Mouse (Mus musculus) heart, postnatal 0 days (tissue): Measurements from ENCODE around the gene Pcf11. TPM values are rescaled to one million over a fixed set of nuclear protein-coding genes. Genes with fewer than 3 reads are reported as not detected.

Experiments
- ATAC-seq: fragments of 200-750 bp; cut with Nextera tagmentation; 2 replicates; pipeline ENCODE4 v1.8.0; 2017; ENCODE audit warnings: low read depth, moderate number of reproducible peaks, moderate library complexity; ENCODE audit not compliant: insufficient read depth
- DNase-seq: peaks from one replicate; pipeline ENCODE4 v3.0.0-alpha.2; 2016; ENCODE audit warnings: low spot score
- H3K27ac ChIP-seq: fragments of 300-500 bp; sonication (generic); 2 replicates; pipeline ENCODE4 v1.5.1; 2014; ENCODE audit warnings: low read depth, mild to moderate bottlenecking
- H3K27me3 ChIP-seq: fragments of 300-500 bp; sonication (generic); 2 replicates; pipeline ENCODE4 v1.6.1; 2014; ENCODE audit warnings: low read length, mixed read lengths; ENCODE audit not compliant: control insufficient read depth, insufficient read depth
- H3K36me3 ChIP-seq: fragments of 300-500 bp; sonication (generic); replicated peaks from 2 replicates; pipeline ENCODE4 v1.6.1; 2014; ENCODE audit warnings: low read length, mixed read lengths; ENCODE audit not compliant: control insufficient read depth, insufficient read depth
- H3K4me1 ChIP-seq: fragments of 300-500 bp; sonication (generic); 2 replicates; pipeline ENCODE4 v1.6.1; 2014; ENCODE audit warnings: antibody characterized with exemption; ENCODE audit not compliant: control insufficient read depth, insufficient read depth
- H3K4me2 ChIP-seq: fragments of 300-500 bp; sonication (generic); 2 replicates; pipeline ENCODE4 v1.6.1; 2014; ENCODE audit warnings: low read depth, mild to moderate bottlenecking, low read length, moderate library complexity
- H3K4me3 ChIP-seq: fragments of 300-500 bp; sonication (generic); 2 replicates; pipeline ENCODE4 v1.5.1; 2014; ENCODE audit warnings: low read depth, low read length
- H3K9ac ChIP-seq: fragments of 300-500 bp; sonication (generic); replicated peaks from 2 replicates; pipeline ENCODE4 v1.6.1; 2014; ENCODE audit warnings: low read depth, low read length, mixed read lengths
- H3K9me3 ChIP-seq: fragments of 300-500 bp; sonication (generic); replicated peaks from 2 replicates; pipeline ENCODE4 v1.6.1; 2016; ENCODE audit warnings: low read length; ENCODE audit not compliant: control insufficient read depth
- CTCF ChIP-seq: IDR thresholded peaks from 2 replicates; pipeline ENCODE4 v1.5.1; 2016; ENCODE audit warnings: antibody characterized with exemption, control low read depth, low read depth
- EP300 ChIP-seq: IDR thresholded peaks from 2 replicates; pipeline ENCODE4 v1.6.1; 2016; ENCODE audit warnings: antibody characterized with exemption, low read depth
- WGBS: fragments of 180-500 bp; shearing (Covaris S2); extraction: QIAGEN DNeasy Blood & Tissue Kit; methylation state at CpG from one replicate; pipeline ENCODE4 v1.1.7; 2014; 5-methylcytosine and 5-hydroxymethylcytosine counted together
- polyA plus RNA-seq: library from polyadenylated mRNA; unstranded; fragments of >200 nt; fragmentation: Nextera tagmentation; extraction: Ambion mirVana; gene quantifications from 2 replicates; pipeline ENCODE4 v1.2.1, GENCODE M21; 2015
- total RNA-seq: library from RNA; depleted of rRNA; stranded (reverse); fragments of >200 nt; gene quantifications from 2 replicates; pipeline ENCODE4 v1.2.3, GENCODE M21; 2014; ENCODE audit warnings: low replicate concordance

The Pcf11 gene
- total and polyA plus RNA-seq, 2 experiments from 2014 or later, result 9.6 to 10.6 TPM

DNA sequence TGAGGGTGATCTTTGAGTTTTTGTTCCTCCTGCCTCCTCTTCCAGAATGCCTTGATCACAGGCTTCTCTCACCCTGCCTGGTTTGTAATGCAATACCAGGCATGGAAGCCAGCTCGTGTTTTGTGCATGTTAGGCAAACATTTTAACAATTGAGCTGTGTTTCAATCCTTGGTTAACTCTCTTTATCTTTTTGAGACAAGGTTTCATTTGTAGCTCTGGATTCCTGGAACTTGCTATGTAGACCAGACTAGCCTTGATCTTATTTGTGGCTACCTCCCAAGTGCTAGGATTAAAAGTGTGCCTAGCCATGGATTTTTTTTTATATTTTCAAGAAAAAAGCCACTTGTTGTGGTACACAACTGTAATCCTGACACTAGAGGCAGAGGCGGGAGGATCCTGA lies 35.8 kb upstream of the Pcf11 start:
- WGBS, result 63% methylated on average over 2 of the region's 2 CpGs
- DNase-seq, result no peak
- no peaks in the 10 kb centered on the region for H3K36me3 ChIP-seq
- H3K4me1 ChIP-seq, result no peaks in the 10 kb centered on the region
- H3K4me3 ChIP-seq, result no peak overlapping the region
- H3K27me3 ChIP-seq, result no peaks in the 10 kb centered on the region
- H3K4me2 ChIP-seq, result no peak overlapping the region
- no peak overlapping the region for H3K27ac ChIP-seq
- no peak overlapping the region for H3K9ac ChIP-seq
- TF ChIP-seq EP300 (no peak), CTCF (no peak)
- H3K9me3 ChIP-seq, result no peaks in the 10 kb centered on the region
- ATAC-seq, result no peak

DNA sequence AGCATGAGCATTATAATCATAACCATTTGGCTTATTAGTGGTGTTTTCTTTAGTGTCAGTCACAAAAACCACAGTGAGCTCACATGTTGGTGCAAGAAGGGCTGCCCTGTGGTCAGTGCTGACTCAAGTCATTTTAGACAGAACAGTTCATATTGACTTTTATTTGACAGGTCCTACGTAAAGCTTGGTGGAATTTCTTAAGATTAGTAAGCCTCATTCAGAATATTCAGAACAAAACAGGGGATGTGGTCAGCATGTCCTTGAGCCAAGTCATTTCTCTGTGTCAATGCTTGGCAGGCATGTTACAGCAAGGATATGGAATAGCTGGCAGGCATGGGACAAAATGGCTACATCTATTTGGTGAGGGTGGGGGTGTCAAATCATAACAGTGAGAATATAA lies 33.9 kb upstream of the Pcf11 start:
- TF ChIP-seq EP300, result no peak
- no peak for TF ChIP-seq CTCF
- Histone ChIP-seq H3K4me3 (no peak overlapping the region), H3K4me1 (peaks cover 4% of the 10 kb centered on the region; the same call in 1 of the 2 replicates), H3K36me3 (no peaks in the 10 kb centered on the region), H3K4me2 (no peak overlapping the region), H3K27me3 (no peaks in the 10 kb centered on the region), H3K9me3 (no peaks in the 10 kb centered on the region), H3K9ac (no peak overlapping the region), H3K27ac (no peak overlapping the region)
- 85% methylated on average over 1 of the region's 1 CpGs for WGBS
- no peak for ATAC-seq
- DNase-seq, result no peak

DNA sequence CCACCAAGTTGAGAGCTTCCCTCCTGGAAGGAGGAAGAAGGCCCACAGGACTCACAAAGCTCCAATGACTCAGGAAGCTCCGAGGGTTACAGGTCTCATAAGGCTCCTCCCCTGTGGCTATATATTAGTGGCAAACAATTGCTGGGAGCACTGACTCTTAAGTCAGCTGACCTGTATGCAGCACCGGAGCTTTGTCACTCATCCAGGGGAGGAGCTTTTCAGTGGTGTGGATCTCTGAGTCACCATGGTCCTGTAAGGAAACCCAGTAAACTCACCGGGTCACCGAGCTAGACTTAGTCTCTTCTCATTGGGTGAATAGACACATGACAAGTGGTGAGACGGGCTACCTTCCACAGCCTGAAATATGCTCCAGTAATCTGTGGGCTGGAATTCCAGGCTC lies 29.0 kb upstream of the Pcf11 start:
- WGBS, result 36% methylated on average over 5 of the region's 5 CpGs
- no peak overlapping the region for H3K27ac ChIP-seq
- ATAC-seq, result peak; percentile 49; the same call in 1 of the 2 replicates

DNA sequence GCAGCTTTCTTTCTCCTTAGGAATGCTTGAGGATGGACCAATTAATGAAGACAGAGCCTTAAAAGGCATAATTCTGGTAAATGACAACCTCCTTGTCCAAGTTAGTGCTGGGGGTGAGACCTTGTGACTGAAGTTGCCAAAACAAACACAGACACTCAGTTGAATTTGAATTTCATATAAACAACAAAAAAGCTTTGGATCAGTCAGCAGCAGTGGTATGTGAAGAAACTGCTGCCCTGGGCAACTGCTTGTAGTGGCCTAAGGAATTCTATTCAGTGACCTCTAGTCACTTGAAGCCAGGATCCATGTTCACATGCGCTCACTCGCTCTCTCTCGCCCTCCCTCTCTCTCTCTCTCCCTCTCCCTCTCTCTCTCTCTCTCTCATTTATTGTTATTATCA lies 26.7 kb upstream of the Pcf11 start:
- Histone ChIP-seq H3K27me3 (no peaks in the 10 kb centered on the region), H3K4me3 (no peak overlapping the region), H3K9ac (no peak overlapping the region), H3K4me1 (peaks cover 5% of the 10 kb centered on the region; the same call in 1 of the 2 replicates), H3K36me3 (no peaks in the 10 kb centered on the region), H3K4me2 (no peak overlapping the region), H3K9me3 (no peaks in the 10 kb centered on the region), H3K27ac (no peak overlapping the region)
- WGBS, result 82% methylated on average over 3 of the region's 3 CpGs
- ATAC-seq (no peak), DNase-seq (no peak)
- TF ChIP-seq EP300, result no peak
- no peak for TF ChIP-seq CTCF

More for the DNA sequence above, 29.0 kb upstream of the Pcf11 start:
- Histone ChIP-seq H3K4me1 (peaks cover 5% of the 10 kb centered on the region; the same call in 1 of the 2 replicates), H3K4me2 (no peak overlapping the region), H3K36me3 (no peaks in the 10 kb centered on the region), H3K27me3 (no peaks in the 10 kb centered on the region), H3K4me3 (no peak overlapping the region), H3K9me3 (no peaks in the 10 kb centered on the region), H3K9ac (no peak overlapping the region)
- DNase-seq, result no peak
- TF ChIP-seq CTCF, result no peak
- TF ChIP-seq EP300, result no peak

DNA sequence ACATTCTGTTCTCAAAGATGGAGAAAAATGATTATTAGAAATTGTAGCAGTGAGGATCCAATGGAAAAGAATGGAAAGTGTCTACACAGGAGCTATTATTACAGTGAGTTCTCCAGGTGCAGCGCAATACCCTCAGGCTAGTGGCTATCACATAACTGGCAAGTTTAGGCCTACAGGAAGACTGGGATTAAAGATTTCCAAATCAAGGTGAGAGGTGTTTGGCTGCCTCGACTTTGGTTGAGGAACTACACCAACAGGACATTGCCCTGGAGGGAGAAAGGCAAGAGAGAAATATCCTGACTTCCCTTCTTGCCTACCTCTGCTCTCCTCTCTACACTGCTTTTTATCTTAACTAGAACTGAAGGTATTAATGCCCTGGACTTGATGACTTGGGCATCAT lies 19.4 kb upstream of the Pcf11 start:
- H3K9me3 ChIP-seq, result no peaks in the 10 kb centered on the region
- 75% methylated on average over 2 of the region's 2 CpGs for WGBS

DNA sequence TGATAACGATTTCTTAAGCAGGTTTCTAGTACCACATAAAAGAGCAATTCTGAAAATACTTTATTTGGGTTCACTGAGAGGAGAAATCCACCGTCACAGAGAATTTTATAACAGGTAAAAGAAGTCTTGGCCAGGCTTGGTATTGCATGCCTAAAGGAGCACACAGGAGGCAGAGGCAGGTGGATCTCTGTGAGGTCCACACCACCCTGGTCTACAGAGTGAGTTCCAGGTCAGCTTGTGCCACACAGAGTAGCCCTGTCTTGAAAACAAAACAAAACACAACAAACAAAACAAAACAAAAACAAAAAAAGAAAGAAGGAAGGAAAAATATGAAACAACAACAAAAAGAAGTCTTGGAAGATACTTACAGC lies 18.6 kb upstream of the Pcf11 start:
- WGBS, result 79% methylated on average over 2 of the region's 2 CpGs
- H3K4me2 ChIP-seq, result no peak overlapping the region
- H3K9me3 ChIP-seq, result no peaks in the 10 kb centered on the region
- no peaks in the 10 kb centered on the region for H3K4me1 ChIP-seq
- DNase-seq (no peak), ATAC-seq (no peak)
- H3K9ac ChIP-seq, result no peak overlapping the region
- H3K4me3 ChIP-seq, result no peak overlapping the region
- H3K27ac ChIP-seq, result no peak overlapping the region
- no peaks in the 10 kb centered on the region for H3K36me3 ChIP-seq
- TF ChIP-seq CTCF (no peak), EP300 (no peak)
- no peaks in the 10 kb centered on the region for H3K27me3 ChIP-seq

More for the DNA sequence above, 19.4 kb upstream of the Pcf11 start:
- no peak for ATAC-seq
- H3K9ac ChIP-seq, result no peak overlapping the region
- no peak overlapping the region for H3K27ac ChIP-seq
- no peaks in the 10 kb centered on the region for H3K4me1 ChIP-seq
- no peaks in the 10 kb centered on the region for H3K27me3 ChIP-seq
- TF ChIP-seq EP300, result no peak
- no peak for TF ChIP-seq CTCF
- DNase-seq, result no peak
- no peak overlapping the region for H3K4me2 ChIP-seq
- no peaks in the 10 kb centered on the region for H3K36me3 ChIP-seq
- no peak overlapping the region for H3K4me3 ChIP-seq
